Mouse (Mus musculus) liver, embryonic 15.5 days (tissue): ENCODE data around the gene Gclm. TPM values are rescaled to one million over a fixed set of nuclear protein-coding genes. Genes with fewer than 3 reads are reported as not detected.

Source experiments
- ATAC-seq: fragments of 200-750 bp; cut with Nextera tagmentation; 2 replicates; pipeline ENCODE4 v1.8.0; 2017; ENCODE audit warnings: moderate number of reproducible peaks, mild to moderate bottlenecking, moderate library complexity; ENCODE audit not compliant: insufficient read depth
- H3K27ac ChIP-seq: fragments of 300-500 bp; sonication (generic); replicated peaks from 2 replicates; pipeline ENCODE4 v1.5.1; 2015; ENCODE audit warnings: mild to moderate bottlenecking, inconsistent platforms
- H3K27me3 ChIP-seq: fragments of 300-500 bp; sonication (generic); 2 replicates; pipeline ENCODE4 v1.6.1; 2015; ENCODE audit warnings: mild to moderate bottlenecking, inconsistent platforms
- H3K36me3 ChIP-seq: fragments of 300-500 bp; sonication (generic); replicated peaks from 2 replicates; pipeline ENCODE4 v1.6.1; 2015; ENCODE audit warnings: moderate library complexity, mild to moderate bottlenecking, inconsistent platforms
- H3K4me1 ChIP-seq: fragments of 300-500 bp; sonication (generic); replicated peaks from 2 replicates; pipeline ENCODE4 v1.6.1; 2015; ENCODE audit warnings: inconsistent platforms
- H3K4me2 ChIP-seq: fragments of 300-500 bp; sonication (generic); 2 replicates; pipeline ENCODE4 v1.6.1; 2015; ENCODE audit warnings: moderate library complexity, mild to moderate bottlenecking, inconsistent platforms
- H3K4me3 ChIP-seq: fragments of 300-500 bp; sonication (generic); replicated peaks from 2 replicates; pipeline ENCODE4 v1.5.1; 2015; ENCODE audit warnings: mild to moderate bottlenecking, inconsistent platforms
- H3K9ac ChIP-seq: fragments of 300-500 bp; sonication (generic); 2 replicates; pipeline ENCODE4 v1.6.1; 2015; ENCODE audit warnings: moderate library complexity, mild to moderate bottlenecking, inconsistent platforms
- H3K9me3 ChIP-seq: fragments of 300-500 bp; sonication (generic); replicated peaks from 2 replicates; pipeline ENCODE4 v1.6.1; 2016; ENCODE audit warnings: inconsistent platforms
- WGBS: fragments of 180-500 bp; shearing (Covaris S2); methylation state at CpG from one replicate; pipeline ENCODE4 v1.1.7; 2015; ENCODE audit warnings: mixed read lengths; ENCODE audit not compliant: insufficient replicate concordance; 5-methylcytosine and 5-hydroxymethylcytosine counted together
- polyA plus RNA-seq: library from polyadenylated mRNA; unstranded; fragments of >200 nt; fragmentation: Nextera tagmentation; extraction: Ambion mirVana; gene quantifications from 2 replicates; pipeline ENCODE4 v1.2.1, GENCODE M21; 2015

Gene Gclm
- 427 and 441 TPM in 2 replicates for polyA plus RNA-seq

DNA sequence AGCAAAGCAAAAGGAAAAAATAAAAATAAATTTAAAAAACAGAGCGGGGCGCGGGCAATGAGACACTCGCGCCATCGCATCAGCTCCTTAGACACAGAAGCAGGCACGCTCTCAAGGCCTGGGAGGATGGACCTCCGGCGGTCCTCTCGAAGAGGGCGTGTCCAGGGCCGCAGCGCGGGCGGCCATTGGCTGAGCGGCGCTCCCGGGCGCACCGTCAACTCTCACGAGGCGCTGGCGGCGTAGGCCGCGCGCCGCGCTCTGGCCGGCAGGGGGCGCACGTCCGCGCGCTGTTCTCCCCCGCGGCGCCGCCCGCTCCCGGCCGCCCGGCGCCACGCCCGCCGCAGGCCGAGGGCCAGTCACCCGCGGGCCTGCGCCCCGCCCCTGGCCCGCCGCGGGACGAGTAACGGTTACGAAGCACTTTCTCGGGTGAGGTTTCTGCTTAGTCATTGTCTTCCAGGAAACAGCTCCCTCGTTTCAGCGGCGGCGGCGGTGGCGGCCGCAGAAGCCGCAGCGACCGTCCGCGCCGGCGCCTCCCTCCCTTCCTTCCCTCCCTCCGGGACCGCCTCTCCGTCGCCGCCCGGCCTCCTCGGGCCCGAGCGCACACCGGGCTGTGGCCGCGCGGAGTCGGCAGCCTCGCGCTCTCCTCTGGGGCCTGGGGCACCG lies at the start of gene Gclm:
Gclm (plus strand) TSS at position 343 of the 663 bp plus-strand sequence.
- H3K27ac ChIP-seq, result peak within 1 kb of the TSS; percentile 100
- peak within 1 kb of the TSS; percentile 90 for H3K4me3 ChIP-seq
- under 1% methylated on average over 72 of the region's 90 CpGs for WGBS
- no peaks in the 10 kb centered on the region for H3K27me3 ChIP-seq
- peak within 1 kb of the TSS; percentile 72 for H3K4me2 ChIP-seq
- H3K9me3 ChIP-seq, result no peaks in the 10 kb centered on the region
- peak within 1 kb of the TSS; percentile 100 for H3K9ac ChIP-seq
- H3K4me1 ChIP-seq, result peaks cover 49% of the 10 kb centered on the region
- ATAC-seq, result peak; percentile 85
- H3K36me3 ChIP-seq, result peaks cover 16% of the 10 kb centered on the region

DNA sequence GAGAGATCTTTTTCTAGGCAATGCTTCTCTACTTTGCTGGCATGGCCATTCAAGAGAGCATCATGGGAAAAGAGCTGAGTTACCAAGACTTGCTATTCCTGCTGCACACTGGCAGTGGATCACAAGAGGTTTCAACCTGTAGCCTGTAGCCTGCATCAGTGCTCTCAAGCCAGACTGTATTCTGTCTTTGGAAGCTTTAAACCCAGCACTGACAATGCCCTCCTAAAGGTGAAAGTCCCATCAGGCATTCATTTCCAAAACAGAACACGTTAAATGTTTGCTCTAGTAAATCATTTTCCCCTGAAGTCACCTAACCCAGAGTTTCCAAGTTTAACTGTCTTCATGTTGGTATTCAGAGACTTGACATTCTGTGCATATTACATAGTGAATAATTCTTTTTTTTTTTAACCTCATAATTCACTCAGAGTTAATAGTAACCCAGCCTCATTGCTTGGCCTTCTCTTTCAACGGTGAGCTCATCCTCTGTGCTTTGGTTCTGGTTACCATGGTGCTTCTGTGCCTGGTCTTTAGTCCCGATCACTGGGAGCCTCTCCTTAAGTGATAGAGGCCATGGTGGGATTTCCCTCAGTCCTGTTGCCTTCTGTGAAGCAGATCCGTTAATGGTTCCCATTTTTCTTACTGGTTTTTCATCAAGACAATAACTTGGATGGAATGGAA lies 48.6 kb upstream of the Gclm start:
- no peak for ATAC-seq
- Histone ChIP-seq H3K27ac (0 out of 2 replicates have a peak overlapping the region, but pooled peaks have one; percentile 24), H3K9ac (no peak overlapping the region), H3K4me1 (peaks cover 15% of the 10 kb centered on the region; the same call in 1 of the 2 replicates), H3K4me2 (no peak overlapping the region), H3K36me3 (no peaks in the 10 kb centered on the region), H3K27me3 (no peaks in the 10 kb centered on the region), H3K4me3 (no peak overlapping the region), H3K9me3 (no peaks in the 10 kb centered on the region)
- 57% methylated on average over 4 of the region's 4 CpGs for WGBS

DNA sequence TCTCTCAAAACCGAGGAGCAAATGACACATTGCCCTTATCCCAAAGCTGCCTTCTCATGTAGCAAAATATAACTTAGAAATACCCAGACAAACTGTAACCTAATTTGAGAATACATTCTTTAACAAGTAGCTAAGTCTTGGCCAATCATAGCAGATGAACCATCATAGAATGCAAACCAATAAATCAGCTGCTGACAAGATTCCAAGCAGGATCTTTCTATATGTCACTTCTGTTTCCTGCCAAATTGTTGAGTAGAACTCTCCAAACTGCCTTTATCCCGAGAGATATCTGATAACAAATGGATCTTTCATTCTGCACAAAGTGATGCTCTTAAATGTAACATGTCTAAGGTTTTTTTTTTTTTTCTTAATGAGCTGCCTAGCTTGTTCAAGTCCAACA lies 46.8 kb upstream of the Gclm start:
- 40% methylated on average over 2 of the region's 2 CpGs for WGBS
- ATAC-seq, result no peak
- Histone ChIP-seq H3K36me3 (no peaks in the 10 kb centered on the region), H3K4me1 (peaks cover 15% of the 10 kb centered on the region), H3K9me3 (no peaks in the 10 kb centered on the region), H3K4me3 (no peak overlapping the region), H3K27me3 (no peaks in the 10 kb centered on the region), H3K9ac (no peak overlapping the region), H3K27ac (peak overlapping the region; percentile 68), H3K4me2 (no peak overlapping the region)

DNA sequence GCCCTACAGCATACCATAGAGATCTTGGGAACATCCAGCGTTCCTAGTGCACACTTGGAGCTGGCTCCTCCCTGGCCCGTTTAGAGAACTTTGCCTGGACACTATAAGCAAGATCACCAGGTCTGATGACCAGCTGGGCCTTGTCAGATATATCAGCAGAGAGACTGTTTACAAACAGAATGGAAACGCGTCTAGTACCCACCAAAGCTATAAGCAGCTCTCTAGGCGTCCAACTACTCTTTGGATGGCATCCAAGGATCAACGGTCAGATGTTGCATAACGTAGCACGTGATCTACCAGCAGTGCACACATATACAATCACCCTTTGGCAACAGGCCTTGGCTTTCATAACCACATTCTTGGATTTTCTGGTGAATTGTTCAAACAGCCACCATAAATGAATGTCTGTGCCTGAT lies 46.4 kb upstream of the Gclm start:
- Histone ChIP-seq H3K27ac (peak overlapping the region; percentile 68), H3K36me3 (no peaks in the 10 kb centered on the region), H3K4me2 (no peak overlapping the region), H3K27me3 (no peaks in the 10 kb centered on the region), H3K4me1 (peaks cover 15% of the 10 kb centered on the region), H3K9me3 (no peaks in the 10 kb centered on the region), H3K9ac (no peak overlapping the region), H3K4me3 (no peak overlapping the region)
- WGBS, result 53% methylated on average over 8 of the region's 8 CpGs
- ATAC-seq, result peak; percentile 76

DNA sequence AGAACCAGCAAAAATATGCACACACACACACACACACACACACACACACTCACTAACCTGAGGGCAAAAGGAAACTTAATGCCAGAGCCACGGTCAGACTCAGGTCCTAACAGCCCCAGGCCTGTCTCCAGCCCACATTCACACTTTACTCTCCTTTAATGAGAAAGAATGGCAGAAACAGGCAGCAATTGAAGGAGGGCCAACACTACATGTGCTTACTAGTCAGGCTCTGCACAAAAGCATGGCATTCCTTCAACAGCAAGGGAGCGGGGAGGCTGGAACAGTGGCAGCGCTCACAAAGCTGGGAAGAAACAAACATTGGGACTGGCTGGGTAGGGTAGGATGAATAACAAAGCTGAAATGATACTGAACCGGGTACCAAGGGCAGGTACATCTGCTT lies 45.8 kb upstream of the Gclm start:
- no peak overlapping the region for H3K9ac ChIP-seq
- peak overlapping the region; percentile 57 for H3K27ac ChIP-seq
- no peak for ATAC-seq
- peaks cover 15% of the 10 kb centered on the region for H3K4me1 ChIP-seq
- 72% methylated on average over 4 of the region's 4 CpGs for WGBS
- H3K9me3 ChIP-seq, result no peaks in the 10 kb centered on the region
- H3K4me3 ChIP-seq, result no peak overlapping the region
- H3K4me2 ChIP-seq, result no peak overlapping the region
- H3K27me3 ChIP-seq, result no peaks in the 10 kb centered on the region
- no peaks in the 10 kb centered on the region for H3K36me3 ChIP-seq

DNA sequence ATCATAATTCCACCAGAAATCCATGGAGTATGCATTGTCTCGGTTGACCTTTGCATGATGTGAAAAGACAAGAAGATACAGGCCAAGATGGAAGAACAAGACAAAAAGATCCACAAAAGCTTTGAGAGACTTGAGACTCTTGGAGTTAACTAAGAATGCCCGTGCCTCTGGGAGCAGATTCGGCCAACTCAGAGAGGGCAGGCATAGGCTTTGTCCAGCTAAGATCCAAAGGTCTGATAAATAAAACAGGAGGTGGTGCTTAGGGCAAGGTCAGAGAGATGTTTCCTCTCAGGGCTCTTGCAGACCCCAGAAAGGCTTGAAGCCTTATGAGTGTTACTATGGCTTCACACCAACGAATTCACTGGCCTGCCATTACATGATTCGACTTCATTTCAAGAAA lies 45.3 kb upstream of the Gclm start:
- H3K27me3 ChIP-seq, result no peaks in the 10 kb centered on the region
- no peak for ATAC-seq
- no peak overlapping the region for H3K4me3 ChIP-seq
- H3K9ac ChIP-seq, result no peak overlapping the region
- H3K9me3 ChIP-seq, result no peaks in the 10 kb centered on the region
- peaks cover 15% of the 10 kb centered on the region for H3K4me1 ChIP-seq
- 62% methylated on average over 5 of the region's 5 CpGs for WGBS
- H3K4me2 ChIP-seq, result no peak overlapping the region
- no peaks in the 10 kb centered on the region for H3K36me3 ChIP-seq
- 0 out of 2 replicates have a peak overlapping the region, but pooled peaks have one; percentile 57 for H3K27ac ChIP-seq

DNA sequence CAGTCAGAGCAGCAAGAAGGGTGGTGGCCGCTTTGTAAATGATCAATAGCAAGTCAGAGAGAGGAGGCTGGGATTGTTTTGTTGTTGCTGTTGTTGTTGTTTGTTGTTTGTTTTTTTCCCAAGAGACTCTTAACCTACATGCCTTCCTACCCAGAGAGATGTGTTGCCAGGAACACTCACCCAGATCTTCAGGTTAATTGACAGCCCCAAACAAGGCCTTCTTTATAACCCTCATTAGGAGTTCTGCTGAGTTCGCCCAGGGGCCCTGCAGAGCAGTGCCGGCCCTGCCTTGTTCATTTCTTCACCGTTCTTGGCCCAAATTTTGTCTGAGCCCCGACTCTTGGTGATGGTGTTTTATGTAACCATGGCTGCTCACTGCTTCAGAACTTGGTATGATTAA lies 44.9 kb upstream of the Gclm start:
- no peak overlapping the region for H3K4me3 ChIP-seq
- no peaks in the 10 kb centered on the region for H3K9me3 ChIP-seq
- no peak for ATAC-seq
- 57% methylated on average over 5 of the region's 5 CpGs for WGBS
- H3K27ac ChIP-seq, result no peak overlapping the region
- no peak overlapping the region for H3K4me2 ChIP-seq
- H3K36me3 ChIP-seq, result no peaks in the 10 kb centered on the region
- H3K4me1 ChIP-seq, result peaks cover 12% of the 10 kb centered on the region
- no peaks in the 10 kb centered on the region for H3K27me3 ChIP-seq
- no peak overlapping the region for H3K9ac ChIP-seq

DNA sequence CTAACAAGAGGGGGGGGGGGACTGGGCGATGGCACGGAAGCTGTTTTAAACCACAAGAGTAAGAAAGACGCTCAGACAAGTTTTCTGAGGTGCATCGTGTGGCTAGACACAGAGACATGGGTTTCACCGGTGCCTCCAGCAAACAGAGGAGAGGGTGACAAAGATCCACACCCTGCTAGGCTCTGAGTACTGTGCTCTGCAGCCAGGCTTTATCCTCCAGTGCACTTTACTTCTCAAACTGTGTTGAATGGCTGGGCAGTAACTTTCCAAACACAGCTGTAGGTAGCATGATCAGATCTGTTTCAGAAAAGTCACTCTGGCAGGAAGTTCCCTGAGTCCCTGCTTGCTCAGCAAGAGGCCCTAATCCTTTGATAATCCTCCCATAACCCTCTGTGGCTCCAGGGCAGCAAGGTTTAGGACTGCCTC lies 43.0 kb upstream of the Gclm start:
- no peaks in the 10 kb centered on the region for H3K9me3 ChIP-seq
- H3K27me3 ChIP-seq, result no peaks in the 10 kb centered on the region
- no peak overlapping the region for H3K4me3 ChIP-seq
- 9% methylated on average over 5 of the region's 5 CpGs for WGBS
- H3K27ac ChIP-seq, result no peak overlapping the region
- H3K4me1 ChIP-seq, result peaks cover 7% of the 10 kb centered on the region
- H3K36me3 ChIP-seq, result no peaks in the 10 kb centered on the region
- H3K9ac ChIP-seq, result no peak overlapping the region
- H3K4me2 ChIP-seq, result no peak overlapping the region
- no peak for ATAC-seq

DNA sequence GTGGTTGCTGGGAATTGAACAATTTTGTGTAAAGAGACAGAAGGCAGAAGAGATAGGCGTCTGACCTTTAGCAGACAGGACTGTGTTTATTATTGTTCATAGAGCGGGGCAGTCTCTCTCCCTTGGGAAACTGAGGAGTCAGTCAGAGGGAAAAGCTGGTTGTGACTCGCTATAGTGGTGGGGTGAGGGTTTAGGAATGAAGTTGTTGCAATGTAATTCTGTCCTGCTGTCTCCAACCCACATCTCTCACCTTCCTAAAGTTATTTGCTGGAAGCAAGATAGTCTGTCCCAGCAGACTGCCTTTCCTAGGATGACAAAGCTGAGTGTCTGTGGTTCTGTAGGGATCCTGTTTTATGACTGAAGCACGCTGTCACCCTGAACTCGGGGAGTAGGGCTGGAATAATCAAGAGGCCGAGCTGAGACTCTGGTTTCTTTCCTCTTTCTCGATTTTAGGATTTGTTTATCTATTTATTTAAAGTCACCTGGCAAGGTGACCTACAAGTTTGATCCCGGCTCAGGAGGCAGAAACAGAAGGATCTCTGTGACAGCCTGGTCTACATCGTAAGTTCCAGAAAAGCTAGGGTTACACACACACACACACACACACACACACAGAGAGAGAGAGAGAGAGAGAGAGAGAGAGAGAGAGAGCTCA lies 41.6 kb upstream of the Gclm start:
- H3K36me3 ChIP-seq, result no peaks in the 10 kb centered on the region
- no peak for ATAC-seq
- 58% methylated on average over 9 of the region's 9 CpGs for WGBS

DNA sequence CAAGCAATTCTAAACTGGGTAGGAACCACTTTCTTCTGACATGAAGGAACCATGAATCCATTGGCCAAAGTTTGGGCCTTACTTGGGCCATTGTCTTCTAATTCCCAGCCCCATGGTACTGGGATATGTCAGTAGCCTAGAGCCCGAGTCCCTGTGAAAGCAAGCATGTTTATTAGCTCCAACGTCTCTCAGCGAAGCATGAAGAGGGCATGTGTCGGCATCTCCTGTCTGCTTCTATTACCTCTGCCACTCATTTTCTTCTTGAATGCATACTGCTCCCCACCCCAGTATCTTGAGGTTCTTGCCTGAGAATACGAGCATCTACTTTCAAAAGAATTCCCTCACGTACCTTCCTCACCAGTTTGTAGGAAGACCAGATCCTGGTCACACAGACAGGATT lies 39.6 kb upstream of the Gclm start:
- Histone ChIP-seq H3K4me1 (peaks cover 7% of the 10 kb centered on the region), H3K4me2 (no peak overlapping the region), H3K9ac (no peak overlapping the region), H3K4me3 (no peak overlapping the region), H3K27me3 (no peaks in the 10 kb centered on the region), H3K9me3 (no peaks in the 10 kb centered on the region), H3K27ac (peak overlapping the region; percentile 26; the same call in 1 of the 2 replicates), H3K36me3 (no peaks in the 10 kb centered on the region)
- no peak for ATAC-seq
- WGBS, result 75% methylated on average over 6 of the region's 6 CpGs

More for the DNA sequence above, 41.6 kb upstream of the Gclm start:
- Histone ChIP-seq H3K27ac (no peak overlapping the region), H3K4me3 (no peak overlapping the region), H3K4me1 (peaks cover 14% of the 10 kb centered on the region), H3K4me2 (no peak overlapping the region), H3K9me3 (no peaks in the 10 kb centered on the region), H3K9ac (no peak overlapping the region), H3K27me3 (no peaks in the 10 kb centered on the region)
